Mouse (Mus musculus) liver, embryonic 14.5 days (tissue): ENCODE data around the gene Wbp1l.

Source experiments
- CTCF ChIP-seq: IDR thresholded peaks from 2 replicates; pipeline ENCODE4 v1.5.1; 2016; ENCODE audit warnings: antibody characterized with exemption, low read depth, control low read depth
- EP300 ChIP-seq: IDR thresholded peaks from 2 replicates; pipeline ENCODE4 v1.6.1; 2016; ENCODE audit warnings: antibody characterized with exemption, low read depth

DNA sequence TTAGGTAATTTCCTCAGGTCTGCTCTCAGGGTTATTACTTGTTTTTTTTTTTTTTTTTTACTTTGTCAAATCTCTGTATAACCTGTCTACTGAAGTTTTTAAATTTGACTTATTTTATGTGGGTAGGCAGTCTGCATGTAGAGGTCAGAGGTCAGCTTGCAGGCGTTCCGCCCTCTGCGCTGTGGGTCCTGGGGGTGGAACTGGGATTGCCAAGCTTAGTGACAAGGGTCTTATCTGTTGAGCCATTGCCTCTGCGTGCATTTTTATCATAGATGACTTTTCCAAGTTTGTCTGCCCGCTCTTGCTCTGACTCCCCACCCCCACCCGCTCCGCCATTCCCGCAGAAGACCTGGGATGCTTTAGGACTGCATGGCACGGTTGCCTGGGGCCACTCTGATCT, 36.9 kb downstream of the Wbp1l start:
- TF ChIP-seq CTCF (no peak), EP300 (no peak)
